Comparison of ENCODE assay signal across 11 mouse cellular contexts in genomic region chr3:27155856-27156593, GRCm38 (mm10). TPM values are rescaled to one million over a fixed set of nuclear protein-coding genes. Genes with fewer than 3 reads are reported as not detected.
DNase-seq lines count a peak whose midpoint lies in the region; ATAC-seq and TF ChIP-seq lines count a peak whose summit lies in the region.
"Had no signal": no experiment of that assay in that cellular context is flagged by ENCODE, and none has a peak within 500 bp of the region (broad histone marks: within the 10 kb centered on the region; RNA-seq: fewer than 3 reads in every experiment).

No protein-coding gene starts in this region.

- peak overlapping the region; percentile 41; the same call in 1 of the 2 replicates for H3K9ac ChIP-seq in ES-E14 (ENCODE audit: insufficient read depth, low read depth, low read length, poor library complexity, severe bottlenecking)
- H3K9ac ChIP-seq in intestine, embryonic 14.5 days (ENCODE audit: low read length) = no peak overlapping the region
- no peak overlapping the region for H3K9ac ChIP-seq in lung, postnatal 0 days (replicated peaks; ENCODE audit: low read depth)
- no peak overlapping the region for H3K9ac ChIP-seq in forebrain, embryonic 12.5 days
- H3K9ac ChIP-seq: midbrain, embryonic 13.5 days had no signal

- 53% methylated on average over 9 of the region's 9 CpGs for WGBS in intestine, embryonic 14.5 days
- 47% methylated on average over 9 of the region's 9 CpGs for WGBS in lung, postnatal 0 days
- 67% methylated on average over 9 of the region's 9 CpGs for WGBS in forebrain, embryonic 12.5 days

- ATAC-seq in intestine, embryonic 14.5 days (replicated peaks; ENCODE audit: low FRiP score, low TSS enrichment, low read depth) = no peak
- ATAC-seq in lung, postnatal 0 days = peak; percentile 72
- no peak for ATAC-seq in forebrain, embryonic 12.5 days (ENCODE audit: low FRiP score)
- ATAC-seq: midbrain, embryonic 13.5 days had no signal

- peak overlapping the region; percentile 99 for H3K27ac ChIP-seq in ES-E14 (ENCODE audit: insufficient read depth, low read depth, low read length, poor library complexity, severe bottlenecking)
- peak overlapping the region; percentile 78; the same call in 1 of the 2 replicates for H3K27ac ChIP-seq in intestine, embryonic 14.5 days (ENCODE audit: low read depth)
- H3K27ac ChIP-seq in lung, postnatal 0 days (ENCODE audit: low read length) = peak overlapping the region; percentile 87
- H3K27ac ChIP-seq in forebrain, embryonic 12.5 days = no peak overlapping the region
- H3K27ac ChIP-seq: midbrain, embryonic 13.5 days had no signal

- no peaks in the 10 kb centered on the region for H3K9me3 ChIP-seq in ES-E14 (ENCODE audit: control insufficient read depth, insufficient read depth, low read depth, low read length)
- no peaks in the 10 kb centered on the region for H3K9me3 ChIP-seq in intestine, embryonic 14.5 days (ENCODE audit: control insufficient read depth, low read length)
- H3K9me3 ChIP-seq in lung, postnatal 0 days (ENCODE audit: low read length) = no peaks in the 10 kb centered on the region
- no peaks in the 10 kb centered on the region for H3K9me3 ChIP-seq in forebrain, embryonic 12.5 days
- H3K9me3 ChIP-seq: midbrain, embryonic 13.5 days had no signal

- H3K4me2 ChIP-seq in intestine, embryonic 14.5 days (ENCODE audit: low read length) = no peak overlapping the region
- no peak overlapping the region for H3K4me2 ChIP-seq in lung, postnatal 0 days (replicated peaks; ENCODE audit: low read depth, low read length)
- H3K4me2 ChIP-seq in forebrain, embryonic 12.5 days = no peak overlapping the region
- H3K4me2 ChIP-seq: midbrain, embryonic 13.5 days had no signal

- no peaks in the 10 kb centered on the region for H3K27me3 ChIP-seq in intestine, embryonic 14.5 days (replicated peaks; ENCODE audit: control insufficient read depth, insufficient read depth, low read length)
- H3K27me3 ChIP-seq in lung, postnatal 0 days (replicated peaks; ENCODE audit: insufficient read depth, low read length) = no peaks in the 10 kb centered on the region
- no peaks in the 10 kb centered on the region for H3K27me3 ChIP-seq in forebrain, embryonic 12.5 days
- H3K27me3 ChIP-seq: midbrain, embryonic 13.5 days had no signal

- no peaks in the 10 kb centered on the region for H3K36me3 ChIP-seq in ES-E14 (ENCODE audit: control insufficient read depth, insufficient read depth, low read length, poor library complexity, severe bottlenecking)
- no peaks in the 10 kb centered on the region for H3K36me3 ChIP-seq in intestine, embryonic 14.5 days (ENCODE audit: control insufficient read depth, insufficient read depth, low read length)
- no peaks in the 10 kb centered on the region for H3K36me3 ChIP-seq in lung, postnatal 0 days (ENCODE audit: insufficient read depth, low read length)
- H3K36me3 ChIP-seq in forebrain, embryonic 12.5 days (replicated peaks) = no peaks in the 10 kb centered on the region
- H3K36me3 ChIP-seq: midbrain, embryonic 13.5 days had no signal

- TF ChIP-seq EP300 in lung, postnatal 0 days (IDR thresholded peaks at IDR 0.05) = peak; percentile 96

- peak; percentile 31 for DNase-seq in kidney, adult 11 months
- DNase-seq in kidney, postnatal 25 days = no peak
- DNase-seq in ES-E14 (ENCODE audit: low read depth, low spot score) = no peak
- DNase-seq in intestine, embryonic 14.5 days (ENCODE audit: low spot score) = no peak
- DNase-seq in lung, postnatal 0 days (ENCODE audit: low spot score) = peak; percentile 92
- DNase-seq in spleen, postnatal 36 days (ENCODE audit: low spot score in 2 of 2) = no peak
- DNase-seq: cerebellum, adult 9-11 months; thymus, postnatal 36 days had no signal

- TF ChIP-seq CTCF in lung, postnatal 0 days (IDR thresholded peaks at IDR 0.05) = no peak

- H3K4me3 ChIP-seq in ES-E14 (ENCODE audit: insufficient read depth in 1 of 2, low read depth in 1 of 2, low read length in 2 of 2, poor library complexity in 1 of 2, severe bottlenecking in 1 of 2) = no peak overlapping the region; a peak in 1 of 4 replicates
- H3K4me3 ChIP-seq in intestine, embryonic 14.5 days (ENCODE audit: low read depth, low read length) = no peak overlapping the region
- H3K4me3 ChIP-seq in lung, postnatal 0 days (ENCODE audit: low read depth, low read length) = no peak overlapping the region
- H3K4me3 ChIP-seq in forebrain, embryonic 12.5 days (replicated peaks) = no peak overlapping the region
- H3K4me3 ChIP-seq: erythroblast, embryonic 14.5 days; midbrain, embryonic 13.5 days had no signal

- in situ Hi-C loops in ES-E14 (cut with MboI; ENCODE audit: low sequenced_read_pairs in 2 of 2, unreplicated experiment in 2 of 2) = no loop called here

- H3K4me1 ChIP-seq in ES-E14 (ENCODE audit: control insufficient read depth in 2 of 2, insufficient read depth in 2 of 2, low read length in 2 of 2, poor library complexity in 1 of 2) = peaks cover 4 to 9% of the 10 kb centered on the region in 2 experiments; a peak in 1 of 4 replicates
- H3K4me1 ChIP-seq in intestine, embryonic 14.5 days (replicated peaks; ENCODE audit: control insufficient read depth, insufficient read depth, low read length) = peaks cover 13% of the 10 kb centered on the region
- H3K4me1 ChIP-seq in lung, postnatal 0 days (ENCODE audit: insufficient read depth, low read depth, low read length) = no peaks in the 10 kb centered on the region
- peaks cover 28% of the 10 kb centered on the region for H3K4me1 ChIP-seq in forebrain, embryonic 12.5 days

TF ChIP-seq in ES-E14, 5 proteins besides CTCF, POLR2A, EP300 and RAD21:
- TF ChIP-seq HCFC1 (IDR thresholded peaks at IDR 0.05; ENCODE audit: borderline replicate concordance, insufficient read depth, low read length) (no peak), ZC3H11A (IDR thresholded peaks at IDR 0.05; ENCODE audit: borderline replicate concordance, low read depth, low read length) (no peak), MAFK (IDR thresholded peaks at IDR 0.05; ENCODE audit: insufficient read depth, low read depth, low read length) (no peak)

RNA-seq across cellular contexts. Expression of gene Ect2, which starts 2.3 kb away (rescaled TPM):
- total RNA-seq in ES-E14 (2012; rRNA removed) = 97.8 and 103 TPM in 2 replicates
- polyA plus RNA-seq in intestine, embryonic 14.5 days (2014; fragmentation: Nextera tagmentation; extraction: Ambion mirVana) = 55.9 and 66.2 TPM in 2 replicates
- 4.6 and 6.7 TPM in 2 replicates for polyA plus RNA-seq in lung, postnatal 0 days (2015; fragmentation: Nextera tagmentation; extraction: Ambion mirVana)
- 99.1 and 108 TPM in 2 replicates for polyA plus RNA-seq in forebrain, embryonic 12.5 days (2016; fragmentation: Nextera tagmentation; extraction: Ambion mirVana)

RNA-seq across cellular contexts. Expression of gene Nceh1, which starts 26.7 kb away (rescaled TPM):
- total RNA-seq in ES-E14 (2012; rRNA removed) = 17.3 and 27.5 TPM in 2 replicates
- polyA plus RNA-seq in intestine, embryonic 14.5 days (2014; fragmentation: Nextera tagmentation; extraction: Ambion mirVana) = 6.5 and 7.6 TPM in 2 replicates
- polyA plus RNA-seq in lung, postnatal 0 days (2015; fragmentation: Nextera tagmentation; extraction: Ambion mirVana) = 52.2 and 55.6 TPM in 2 replicates
- 4.1 and 4.4 TPM in 2 replicates for polyA plus RNA-seq in forebrain, embryonic 12.5 days (2016; fragmentation: Nextera tagmentation; extraction: Ambion mirVana)

Comparison
In these comparisons a context has a peak if more than half of its experiments do, and no peak if none do; other contexts are left out.
1. DNase-seq: peak in kidney, adult 11 months (single experiment) and lung, postnatal 0 days (single experiment); none in kidney, postnatal 25 days (0 of 2), ES-E14 (single experiment), intestine, embryonic 14.5 days (single experiment) and spleen, postnatal 36 days (0 of 2).